Mouse (Mus musculus) embryonic facial prominence, embryonic 11.5 days (tissue): ENCODE data around the gene Usp20. TPM values are rescaled to one million over a fixed set of nuclear protein-coding genes. Genes with fewer than 3 reads are reported as not detected.

Source experiments
- ATAC-seq: fragments of 200-750 bp; cut with Nextera tagmentation; replicated peaks from 2 replicates; pipeline ENCODE4 v1.8.0; 2017; ENCODE audit warnings: low read depth; ENCODE audit not compliant: insufficient number of reproducible peaks, low FRiP score, low TSS enrichment
- DNase-seq: peaks from one replicate; pipeline ENCODE4 v3.0.0-alpha.2; 2015; ENCODE audit warnings: low spot score
- H3K27ac ChIP-seq: fragments of 300-500 bp; sonication (generic); replicated peaks from 2 replicates; pipeline ENCODE4 v1.5.1; 2014; ENCODE audit warnings: mild to moderate bottlenecking, low read depth, low read length, control low read depth
- H3K27me3 ChIP-seq: fragments of 300-500 bp; sonication (generic); 2 replicates; pipeline ENCODE4 v1.6.1; 2014; ENCODE audit warnings: mild to moderate bottlenecking, low read length, moderate library complexity, mixed read lengths; ENCODE audit not compliant: control insufficient read depth, insufficient read depth
- H3K36me3 ChIP-seq: fragments of 300-500 bp; sonication (generic); replicated peaks from 2 replicates; pipeline ENCODE4 v1.6.1; 2014; ENCODE audit warnings: low read depth, mild to moderate bottlenecking, low read length, moderate library complexity, mixed read lengths; ENCODE audit not compliant: control insufficient read depth, insufficient read depth
- H3K4me1 ChIP-seq: fragments of 300-500 bp; sonication (generic); 2 replicates; pipeline ENCODE4 v1.6.1; 2014; ENCODE audit warnings: low read length, mixed read lengths; ENCODE audit not compliant: control insufficient read depth, insufficient read depth
- H3K4me2 ChIP-seq: fragments of 300-500 bp; sonication (generic); 2 replicates; pipeline ENCODE4 v1.6.1; 2014; ENCODE audit warnings: low read depth, mild to moderate bottlenecking, control low read depth, low read length, moderate library complexity
- H3K4me3 ChIP-seq: fragments of 300-500 bp; sonication (generic); 2 replicates; pipeline ENCODE4 v1.5.1; 2014; ENCODE audit warnings: low read depth, low read length, control low read depth
- H3K9ac ChIP-seq: fragments of 300-500 bp; sonication (generic); replicated peaks from 2 replicates; pipeline ENCODE4 v1.6.1; 2014; ENCODE audit warnings: mild to moderate bottlenecking, control low read depth, low read length
- H3K9me3 ChIP-seq: fragments of 300-500 bp; sonication (generic); replicated peaks from 2 replicates; pipeline ENCODE4 v1.6.1; 2016; ENCODE audit warnings: mild to moderate bottlenecking, low read length, inconsistent platforms, mixed read lengths; ENCODE audit not compliant: control insufficient read depth
- WGBS: fragments of 180-500 bp; shearing (Covaris S2); extraction: QIAGEN DNeasy Blood & Tissue Kit; methylation state at CpG from one replicate; pipeline ENCODE4 v1.1.7; 2014; 5-methylcytosine and 5-hydroxymethylcytosine counted together
- polyA plus RNA-seq: library from polyadenylated mRNA; unstranded; fragments of >200 nt; fragmentation: Nextera tagmentation; extraction: Ambion mirVana; gene quantifications from 2 replicates; pipeline ENCODE4 v1.2.1, GENCODE M21; 2014

The Usp20 gene
- polyA plus RNA-seq, 1 experiment from 2014 or later = 9.3 TPM

DNA sequence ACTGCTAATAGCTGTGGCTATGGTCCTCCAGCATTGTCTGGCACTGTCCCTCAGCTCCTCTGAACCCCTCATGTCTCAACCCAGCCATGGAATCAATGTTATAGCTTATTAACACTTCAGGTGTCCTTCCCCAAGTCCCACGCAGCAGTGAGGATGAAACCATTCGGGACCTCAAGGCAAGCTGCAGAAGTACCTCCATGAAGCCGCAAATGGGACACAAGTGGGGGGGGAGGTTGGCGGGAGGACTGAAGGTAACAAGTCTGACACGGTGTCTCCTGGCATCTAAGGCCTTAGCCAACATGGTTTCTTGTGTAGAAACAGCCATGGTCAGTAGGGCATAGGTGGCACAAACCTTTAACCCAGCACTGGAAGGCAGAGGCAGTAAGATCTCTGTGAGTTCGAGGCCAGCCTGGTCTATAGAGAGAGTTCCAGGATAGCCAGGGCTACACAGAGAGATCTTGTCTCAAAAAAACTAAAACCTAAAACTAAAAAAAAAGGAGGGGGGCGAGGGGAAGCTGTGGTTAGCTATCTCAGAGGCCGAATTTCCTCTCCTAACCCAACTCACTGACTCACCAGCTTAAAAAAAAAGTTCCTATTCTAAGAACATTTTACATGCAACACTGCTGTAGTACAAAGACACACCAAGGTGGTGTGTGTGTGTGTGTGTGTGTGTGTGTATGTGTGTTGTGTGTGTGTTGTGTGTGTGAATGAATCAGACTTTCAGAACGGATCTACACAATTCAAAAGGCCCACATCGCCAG, 80.0 kb downstream of the Usp20 start:
- H3K27ac ChIP-seq = no peak overlapping the region
- H3K4me1 ChIP-seq = no peaks in the 10 kb centered on the region
- no peak overlapping the region for H3K9ac ChIP-seq
- H3K9me3 ChIP-seq = no peaks in the 10 kb centered on the region
- no peak for ATAC-seq
- no peaks in the 10 kb centered on the region for H3K27me3 ChIP-seq
- H3K4me2 ChIP-seq = no peak overlapping the region
- 91% methylated on average over 10 of the region's 10 CpGs for WGBS
- no peak for DNase-seq
- H3K4me3 ChIP-seq = no peak overlapping the region
- no peaks in the 10 kb centered on the region for H3K36me3 ChIP-seq

DNA sequence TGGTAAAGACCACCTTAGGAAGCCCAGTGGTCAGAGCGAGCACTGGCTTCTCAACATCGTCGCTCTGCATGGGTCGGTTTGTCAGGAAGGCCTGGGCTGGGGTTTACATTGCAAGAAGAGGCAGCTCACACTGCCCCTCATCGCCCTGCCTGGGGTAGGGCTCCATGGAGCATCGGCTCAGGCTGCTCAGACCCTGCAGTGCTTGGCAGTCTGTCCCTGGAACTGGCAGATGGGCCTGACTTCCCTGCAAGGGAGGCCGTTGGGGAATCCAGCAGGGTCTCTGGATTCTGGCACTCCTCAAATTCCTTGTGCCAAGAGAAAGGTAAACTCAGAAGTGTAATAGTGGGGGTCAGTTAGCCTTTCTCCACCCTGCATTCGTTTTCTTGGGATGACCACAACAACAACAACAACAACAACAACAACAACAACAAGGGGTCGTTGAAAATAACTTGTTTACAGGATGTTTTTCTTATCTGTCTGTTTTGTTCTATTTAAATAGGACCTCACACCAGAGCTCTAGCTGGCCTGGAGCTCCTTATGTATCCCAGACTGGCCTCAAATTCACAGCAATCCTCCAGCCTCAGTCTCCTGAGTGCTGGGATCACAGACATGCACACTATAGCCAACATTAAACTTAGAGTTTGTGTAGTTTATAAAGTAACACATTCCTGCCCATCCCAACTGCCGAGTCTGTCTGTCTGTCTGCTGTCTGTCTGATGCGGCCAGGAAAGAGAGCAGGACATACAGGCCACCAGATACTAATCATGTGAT, 84.1 kb downstream of the Usp20 start:
- Histone ChIP-seq H3K4me3 (no peak overlapping the region), H3K27ac (no peak overlapping the region), H3K9me3 (no peaks in the 10 kb centered on the region), H3K9ac (no peak overlapping the region; the same call in 1 of the 2 replicates), H3K4me2 (no peak overlapping the region), H3K4me1 (no peaks in the 10 kb centered on the region), H3K27me3 (no peaks in the 10 kb centered on the region), H3K36me3 (no peaks in the 10 kb centered on the region)
- 81% methylated on average over 11 of the region's 11 CpGs for WGBS
- no peak for ATAC-seq
- no peak for DNase-seq

DNA sequence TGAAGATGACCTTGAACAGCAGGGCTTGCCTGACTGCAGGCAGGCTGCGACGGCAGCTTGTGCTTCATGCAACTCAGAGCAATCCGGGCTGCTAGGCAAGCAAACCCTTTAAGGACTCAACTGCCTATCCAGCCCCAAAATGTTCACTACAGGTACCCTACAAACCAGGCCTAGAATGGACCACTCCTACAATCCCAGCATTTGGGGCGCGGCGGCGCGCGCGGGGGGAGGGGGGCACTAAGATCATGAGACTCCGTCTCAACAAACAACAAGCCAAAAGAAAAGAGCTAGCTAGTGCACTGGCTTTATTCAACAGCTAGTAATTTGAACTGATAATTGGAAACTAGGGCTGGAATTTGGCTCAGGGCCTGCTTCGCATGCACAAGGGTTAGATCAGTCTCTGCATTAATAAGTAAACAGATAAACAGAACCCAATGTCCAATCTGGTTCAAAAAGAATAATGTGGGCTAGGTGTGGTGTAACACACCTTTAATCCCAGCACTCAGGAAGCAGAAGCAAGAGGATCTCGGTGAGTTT, 85.0 kb downstream of the Usp20 start:
- ATAC-seq = no peak
- no peak overlapping the region for H3K27ac ChIP-seq

DNA sequence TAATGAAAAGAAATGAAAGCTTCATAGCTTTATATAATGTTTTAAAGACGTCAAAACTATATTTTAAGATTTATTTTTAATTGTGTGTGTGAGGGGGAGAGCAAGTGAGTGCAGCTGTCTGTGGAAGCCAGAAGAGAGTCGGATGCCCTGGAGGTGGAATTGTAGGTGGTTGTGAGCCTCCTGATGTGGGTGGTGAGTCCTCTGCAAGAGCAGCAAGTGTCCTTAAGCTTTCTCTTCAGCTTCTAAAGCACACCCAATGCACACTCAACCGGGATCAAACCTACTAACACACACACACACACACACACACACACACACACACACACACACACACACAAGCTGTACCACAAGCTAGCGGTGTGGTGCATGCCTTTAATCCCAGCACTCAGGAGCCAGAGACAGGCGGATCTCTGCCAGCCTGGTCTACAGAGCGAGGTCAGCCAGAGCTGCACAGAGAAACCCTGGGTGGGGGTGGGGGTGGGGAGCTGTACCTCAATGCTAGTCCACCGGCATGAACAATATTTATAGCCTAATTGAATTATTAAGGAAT, 85.7 kb downstream of the Usp20 start:
- Histone ChIP-seq H3K4me3 (no peak overlapping the region), H3K27me3 (no peaks in the 10 kb centered on the region), H3K4me1 (no peaks in the 10 kb centered on the region), H3K27ac (peak overlapping the region; percentile 74), H3K9ac (no peak overlapping the region; the same call in 1 of the 2 replicates), H3K9me3 (no peaks in the 10 kb centered on the region), H3K36me3 (no peaks in the 10 kb centered on the region; the same call in 1 of the 2 replicates), H3K4me2 (no peak overlapping the region)
- DNase-seq (no peak), ATAC-seq (no peak)
- WGBS = 47% methylated on average over 7 of the region's 7 CpGs

More for the DNA sequence above, 85.0 kb downstream of the Usp20 start:
- Histone ChIP-seq H3K4me3 (no peak overlapping the region), H3K9me3 (no peaks in the 10 kb centered on the region), H3K4me2 (no peak overlapping the region), H3K4me1 (no peaks in the 10 kb centered on the region), H3K27me3 (no peaks in the 10 kb centered on the region), H3K36me3 (no peaks in the 10 kb centered on the region), H3K9ac (no peak overlapping the region)
- WGBS = 79% methylated on average over 13 of the region's 13 CpGs
- no peak for DNase-seq

DNA sequence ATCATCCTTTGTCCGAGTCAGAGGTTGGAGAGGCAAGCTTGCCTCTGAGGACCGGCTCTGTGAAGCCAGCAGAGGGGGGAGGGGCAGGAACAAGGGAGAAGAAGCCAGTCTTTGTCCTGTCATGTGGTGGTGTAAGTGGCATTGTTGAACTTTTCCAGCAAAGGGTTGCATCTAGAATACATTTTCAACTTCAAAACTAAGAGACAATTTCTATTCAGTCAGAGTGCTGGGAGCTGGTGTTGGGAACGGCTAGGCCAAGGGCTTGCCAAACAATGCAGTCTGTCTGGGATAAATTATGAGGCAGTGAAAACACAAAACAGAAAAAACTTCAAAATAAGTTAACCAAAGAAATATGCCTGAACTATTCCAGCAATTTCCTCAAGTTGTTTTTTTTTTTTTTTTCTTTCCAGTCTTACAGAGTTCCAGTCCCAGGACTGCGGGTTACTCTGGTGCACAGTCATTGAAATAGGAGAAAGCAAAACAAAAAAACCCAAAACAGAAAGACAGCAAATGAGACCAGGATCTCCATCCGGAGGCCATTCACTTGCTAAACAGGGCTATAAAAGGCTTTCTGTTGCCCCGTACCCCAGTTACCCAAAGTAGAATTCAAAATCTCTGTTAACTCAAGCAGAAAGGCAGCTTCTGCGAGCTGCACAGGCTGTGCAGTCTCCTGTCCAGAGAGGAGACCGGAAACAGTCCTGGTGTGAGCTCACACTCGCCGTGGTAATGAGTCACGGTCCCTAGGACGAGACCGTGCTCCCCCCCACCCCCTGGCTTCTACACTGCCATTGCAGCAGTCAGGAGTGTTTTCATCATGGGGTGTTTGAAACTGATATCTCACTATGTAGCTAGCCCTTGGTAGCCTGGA, 86.4 kb downstream of the Usp20 start:
- Histone ChIP-seq H3K27me3 (no peaks in the 10 kb centered on the region), H3K9ac (no peak overlapping the region; the same call in 1 of the 2 replicates), H3K4me3 (no peak overlapping the region), H3K4me1 (no peaks in the 10 kb centered on the region), H3K36me3 (no peaks in the 10 kb centered on the region; the same call in 1 of the 2 replicates), H3K9me3 (no peaks in the 10 kb centered on the region), H3K27ac (peak overlapping the region; percentile 74), H3K4me2 (no peak overlapping the region)
- ATAC-seq (peak; percentile 37; the same call in 1 of the 2 replicates), DNase-seq (peak; percentile 71)
- WGBS = 12% methylated on average over 13 of the region's 13 CpGs

DNA sequence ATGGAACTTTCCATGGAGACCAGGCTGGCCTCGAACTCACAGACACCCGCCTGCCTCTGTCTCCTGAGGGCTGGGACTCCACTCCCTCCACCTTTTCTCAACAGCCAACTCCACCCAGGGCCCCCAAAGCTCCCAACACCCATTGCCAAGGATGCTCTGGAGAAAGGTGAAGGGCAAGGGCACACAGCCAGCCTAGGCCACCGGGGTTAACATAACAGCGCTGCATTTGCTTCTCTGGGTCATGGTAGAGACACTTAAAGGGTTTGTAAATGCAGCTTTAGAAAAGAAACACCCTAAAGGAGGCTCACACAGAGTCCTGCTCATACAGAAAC, 87.0 kb downstream of the Usp20 start:
- Histone ChIP-seq H3K27me3 (no peaks in the 10 kb centered on the region), H3K4me1 (no peaks in the 10 kb centered on the region), H3K27ac (peak overlapping the region; percentile 74), H3K4me3 (no peak overlapping the region), H3K9ac (no peak overlapping the region), H3K9me3 (no peaks in the 10 kb centered on the region), H3K36me3 (no peaks in the 10 kb centered on the region; the same call in 1 of the 2 replicates), H3K4me2 (no peak overlapping the region)
- no peak for ATAC-seq
- 71% methylated on average over 4 of the region's 4 CpGs for WGBS
- DNase-seq = no peak

DNA sequence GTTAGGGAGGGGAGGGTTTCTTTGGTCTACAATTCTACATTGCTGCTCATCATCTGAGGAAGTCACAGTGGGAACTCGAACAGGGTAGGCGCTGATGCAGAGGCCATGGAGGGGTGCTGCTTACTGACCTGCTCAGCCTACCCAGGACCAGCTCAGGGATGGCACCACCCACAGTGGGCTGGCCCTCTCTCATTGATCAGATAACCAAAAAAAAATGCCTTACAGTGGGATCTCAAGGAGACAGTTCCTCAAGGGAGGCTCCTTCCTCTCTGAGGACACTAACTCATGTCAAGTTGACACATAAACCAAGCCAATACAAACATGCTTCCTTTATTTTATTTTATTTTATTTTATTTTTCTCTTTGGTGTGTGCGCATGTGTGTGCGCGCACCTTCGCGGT, 87.4 kb downstream of the Usp20 start:
- Histone ChIP-seq H3K4me3 (no peak overlapping the region), H3K9ac (no peak overlapping the region), H3K4me2 (no peak overlapping the region), H3K4me1 (no peaks in the 10 kb centered on the region), H3K36me3 (no peaks in the 10 kb centered on the region; the same call in 1 of the 2 replicates), H3K27me3 (no peaks in the 10 kb centered on the region), H3K27ac (peak overlapping the region; percentile 74; the same call in 1 of the 2 replicates), H3K9me3 (no peaks in the 10 kb centered on the region)
- 87% methylated on average over 7 of the region's 7 CpGs for WGBS
- DNase-seq (no peak), ATAC-seq (no peak)
